Mouse (Mus musculus) adrenal gland, postnatal 36 days (tissue): ENCODE measurements around the gene Nmnat3. TPM values are rescaled to one million over a fixed set of nuclear protein-coding genes. Genes with fewer than 3 reads are reported as not detected.

Experiments
- DNase-seq, 2 experiments: peaks; one replicate each; pipeline ENCODE4 v3.0.0; 2021; ENCODE audit warnings: mixed read lengths in 1 of 2
- total RNA-seq, 2 experiments: library from RNA; stranded (reverse); gene quantifications; 2 replicates each; pipeline ENCODE4 v1.2.3; 2021

Gene Nmnat3
- total RNA-seq, 2 experiments from 2014 or later: 15.8 to 16.9 TPM

DNA sequence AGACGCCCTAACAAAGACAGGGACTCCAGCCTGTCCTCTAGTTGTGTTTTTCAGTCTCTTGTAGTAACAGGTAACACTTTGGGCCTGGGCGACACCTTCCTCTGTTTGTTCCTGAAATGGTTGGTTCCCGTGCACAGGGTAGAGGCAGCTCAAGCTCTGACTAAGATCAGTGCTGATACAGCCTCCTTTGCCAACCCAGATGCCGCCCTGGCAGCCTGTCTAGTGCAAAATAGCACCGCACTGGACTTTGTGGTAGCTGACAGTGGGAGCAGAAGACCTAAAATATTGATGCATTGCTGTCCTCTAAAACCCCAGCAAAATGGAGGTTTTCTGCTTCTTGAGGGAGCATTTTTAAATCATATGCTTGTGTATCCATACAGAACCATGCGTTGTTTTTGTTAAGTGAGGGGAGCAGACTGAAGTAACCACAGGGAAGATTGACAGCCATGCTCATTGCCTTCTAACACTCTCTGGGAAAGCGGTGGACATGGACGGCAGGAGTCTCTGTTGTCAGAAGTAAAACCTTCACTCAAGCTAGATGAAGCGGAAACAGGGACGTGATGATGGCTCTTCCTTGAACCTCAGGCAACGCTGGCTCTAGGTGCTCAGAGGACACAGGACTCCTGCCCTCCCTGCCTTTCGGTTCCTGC is 24.2 kb downstream of the Nmnat3 start:
- no peak for DNase-seq

DNA sequence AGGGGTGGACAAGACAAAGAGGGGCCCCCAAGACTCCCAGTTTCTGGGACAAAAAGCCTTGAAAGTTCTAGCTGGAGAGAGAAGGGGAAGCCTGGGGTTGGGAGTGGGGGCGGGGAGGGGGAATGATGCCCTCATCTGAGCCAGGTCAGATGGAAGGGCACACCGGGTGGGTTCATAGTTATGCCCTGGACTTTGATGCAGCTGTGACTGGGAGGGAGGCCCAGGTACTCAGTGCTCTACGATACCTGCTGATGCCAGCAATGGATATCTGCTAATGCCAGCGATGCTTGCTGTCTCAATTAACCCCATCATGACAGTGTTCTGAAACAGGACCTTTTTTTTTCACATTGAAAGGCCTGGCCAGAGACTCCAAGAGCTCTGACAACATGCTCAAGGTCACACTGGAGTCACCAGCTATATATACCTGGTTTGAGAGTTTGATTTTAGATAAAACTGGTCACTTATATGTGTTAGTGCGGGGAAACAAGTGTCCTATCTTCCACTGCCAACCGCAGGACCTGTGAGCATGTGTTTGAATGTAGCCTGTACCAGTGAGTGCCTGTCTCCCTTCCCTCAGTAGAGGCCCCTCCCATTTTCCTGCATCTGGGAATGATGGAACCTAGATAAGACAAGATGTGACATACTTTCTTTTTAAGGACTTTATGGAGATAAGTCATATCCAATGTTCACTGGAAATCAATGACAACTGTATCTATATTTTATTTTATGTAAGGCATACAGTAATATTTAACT is 25.6 kb downstream of the Nmnat3 start:
- no peak for DNase-seq

GRCm38 (mm10) chr9:98313587-98313986 is 26.4 kb downstream of the Nmnat3 start:
- DNase-seq: no peak

DNA sequence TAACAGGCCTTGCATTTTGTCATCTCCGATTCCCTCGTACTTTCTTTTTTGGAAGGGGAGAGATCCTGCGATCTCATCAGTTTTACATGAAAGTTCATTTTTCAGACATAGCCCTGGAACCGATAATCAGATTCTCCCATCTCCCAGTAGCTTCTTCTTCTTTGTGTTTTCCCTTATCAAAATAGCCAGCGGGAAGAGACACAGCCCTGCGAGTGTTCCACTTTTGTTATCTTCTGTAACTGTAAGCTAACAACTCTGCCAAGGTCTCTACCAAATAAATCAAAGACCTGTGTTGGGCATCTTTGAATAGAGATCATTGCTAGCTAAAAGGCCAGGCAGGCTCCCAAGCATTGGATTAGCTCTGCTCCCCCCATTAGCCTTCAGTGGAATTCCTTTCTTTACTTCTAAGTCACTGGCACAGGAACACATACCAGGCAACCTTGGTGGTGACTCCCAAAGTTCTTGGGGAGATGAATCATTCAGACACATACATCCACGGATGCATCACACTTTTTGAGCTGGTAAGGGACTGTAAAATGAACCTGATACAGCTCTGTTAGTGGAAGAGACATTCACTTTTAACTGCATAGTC is 26.9 kb downstream of the Nmnat3 start:
- peak; percentile 26 for DNase-seq

- no peak for DNase-seq
Measured at GRCm38 (mm10) chr9:98317897-98318296, 30.7 kb downstream of the Nmnat3 start.

GRCm38 (mm10) chr9:98318875-98319274 is 31.6 kb downstream of the Nmnat3 start:
- DNase-seq: no peak

DNA sequence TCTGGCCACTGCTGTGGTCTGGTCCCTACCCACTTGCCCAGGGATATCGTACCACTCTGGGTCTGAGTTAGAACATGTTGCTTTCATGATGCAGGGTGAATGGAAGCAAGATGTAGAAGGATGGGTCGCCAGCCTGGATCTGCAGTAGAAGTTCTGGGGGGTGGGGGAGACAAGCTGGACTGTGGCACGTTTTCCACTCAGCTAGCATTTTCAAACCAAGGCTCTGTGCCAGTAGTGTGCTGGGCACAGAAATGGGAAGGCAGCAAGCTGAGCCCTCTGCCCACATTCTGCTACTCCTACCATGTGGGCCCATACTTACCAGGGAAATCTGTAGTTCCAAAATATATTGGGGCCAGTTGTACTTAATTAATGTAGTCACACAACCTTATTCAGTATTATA is 33.5 kb downstream of the Nmnat3 start:
- DNase-seq: no peak

DNA sequence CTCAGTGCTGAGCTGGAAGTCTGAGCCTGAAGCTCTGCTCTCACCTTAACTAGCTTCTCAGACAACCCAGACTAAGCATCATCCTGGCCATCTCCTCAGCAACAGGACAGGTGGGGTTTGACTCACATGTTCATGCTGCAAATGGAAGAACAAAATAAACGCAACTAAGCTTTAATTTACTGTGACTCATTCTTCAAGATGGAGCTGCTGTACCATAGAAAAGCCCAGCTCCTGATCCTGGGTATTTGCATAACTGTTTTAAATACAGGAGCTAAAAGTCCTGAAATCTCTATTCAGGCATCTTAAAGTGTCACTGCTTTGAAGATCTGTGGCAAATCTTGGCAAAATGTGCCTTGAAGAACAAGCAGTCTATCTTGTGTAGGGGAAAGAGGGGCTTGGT is 38.9 kb downstream of the Nmnat3 start:
- DNase-seq: no peak

DNA sequence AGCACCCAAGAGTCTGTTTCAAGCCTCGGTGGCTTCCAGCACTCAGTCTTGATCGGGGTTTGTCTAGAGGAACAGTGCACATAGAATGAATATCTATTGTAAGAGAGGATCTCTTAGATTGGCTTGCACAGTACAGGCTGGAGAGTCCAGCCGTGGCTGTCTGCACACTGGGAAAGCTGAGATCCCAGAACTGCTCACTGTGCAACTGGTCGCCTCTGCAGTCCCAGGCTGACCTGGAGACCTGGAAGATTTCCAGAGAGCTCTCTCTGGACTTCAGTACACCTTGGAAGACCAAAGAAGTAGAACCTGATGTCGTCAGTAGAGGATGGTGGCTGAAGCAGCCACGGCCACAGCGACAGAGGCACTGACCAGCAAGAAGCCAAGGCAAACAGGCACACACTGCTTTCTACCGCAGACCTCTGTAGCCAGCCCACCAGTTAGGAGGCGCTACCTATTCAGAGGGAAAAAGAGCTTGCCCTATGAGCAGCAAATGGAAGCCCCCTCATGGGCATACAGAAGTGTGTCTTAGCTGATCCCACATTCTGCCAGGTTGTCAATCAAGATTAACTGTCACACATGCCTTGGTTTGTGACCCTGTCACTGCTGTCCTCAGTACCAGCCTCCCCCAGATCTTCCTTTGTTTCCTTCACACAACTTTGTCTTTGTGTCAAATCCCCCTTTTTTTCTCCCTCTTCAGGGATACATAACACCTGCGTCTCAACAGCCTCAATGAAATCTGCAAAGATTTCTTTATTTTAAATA is 41.4 kb downstream of the Nmnat3 start:
- no peak for DNase-seq

GRCm38 (mm10) chr9:98329274-98330105 is 42.3 kb downstream of the Nmnat3 start:
- peak; percentile 15 to 28 for DNase-seq

GRCm38 (mm10) chr9:98333219-98333754 is 46.1 kb downstream of the Nmnat3 start:
- DNase-seq: no peak

DNA sequence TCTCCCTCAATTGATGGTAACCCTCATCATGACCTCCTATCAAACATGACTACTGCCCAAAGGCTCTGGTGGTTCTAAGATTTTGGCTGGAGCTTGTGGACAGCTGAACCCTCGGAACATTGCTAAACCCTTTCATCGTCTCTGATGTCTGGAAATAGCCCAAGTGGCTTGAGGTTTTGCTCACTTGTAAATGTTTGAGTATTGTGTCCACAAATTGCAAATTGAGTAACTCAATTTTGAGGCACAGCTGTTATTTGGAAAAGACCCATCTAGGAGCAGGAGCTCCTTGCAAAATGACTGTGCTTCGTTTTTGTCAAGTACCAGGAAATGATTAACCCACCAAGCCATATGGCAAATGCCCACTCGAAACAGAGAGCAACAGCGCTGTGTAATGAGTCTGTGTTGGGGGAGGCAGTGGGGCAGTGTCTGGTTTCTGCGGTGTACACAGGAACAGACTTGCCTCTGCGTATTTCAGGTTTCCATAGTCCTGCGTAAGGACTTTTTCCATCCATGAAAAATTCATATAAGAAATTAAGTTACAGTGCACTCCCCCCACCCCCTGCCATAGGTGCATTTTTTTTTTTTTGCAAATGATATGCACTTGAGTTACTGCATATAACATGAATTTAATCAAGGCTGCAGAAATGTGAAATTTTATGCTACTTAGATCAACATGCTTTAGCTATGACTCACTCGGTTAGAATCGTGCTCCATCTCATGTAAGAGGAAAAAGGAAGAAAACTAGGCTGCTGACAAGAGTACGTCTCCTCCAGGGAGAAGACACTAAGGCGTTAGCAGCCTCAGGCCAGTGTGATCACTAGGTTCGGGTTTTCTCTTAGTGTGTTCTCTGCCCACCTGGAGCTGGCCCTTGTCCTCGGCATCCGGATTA is 50.9 kb downstream of the Nmnat3 start:
- DNase-seq: no peak

GRCm38 (mm10) chr9:98339971-98340370 is 52.7 kb downstream of the Nmnat3 start:
- DNase-seq: no peak

GRCm38 (mm10) chr9:98340427-98340826 is 53.2 kb downstream of the Nmnat3 start:
- no peak for DNase-seq

DNA sequence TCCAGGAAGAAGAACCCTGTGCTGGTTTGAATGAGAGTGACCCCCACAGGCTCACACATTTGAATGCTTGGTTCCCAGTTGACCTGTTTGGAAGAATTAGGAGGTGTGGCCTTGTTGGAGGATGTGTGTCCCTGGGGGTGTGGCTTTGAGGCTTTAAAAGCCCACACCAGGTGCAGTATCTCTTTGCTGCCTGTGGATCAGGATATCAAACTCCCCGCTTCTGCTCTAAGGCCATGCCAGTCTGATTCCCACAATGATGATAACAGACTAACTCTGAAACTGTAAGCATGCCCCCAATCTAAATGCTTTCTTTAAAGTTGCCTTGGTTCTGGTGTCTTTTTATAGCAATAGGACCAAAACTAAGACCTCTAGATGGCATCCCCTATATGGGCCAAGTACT is 58.6 kb downstream of the Nmnat3 start:
- no peak for DNase-seq

GRCm38 (mm10) chr9:98346240-98346639 is 59.0 kb downstream of the Nmnat3 start:
- no peak for DNase-seq

- DNase-seq: no peak
Measured at GRCm38 (mm10) chr9:98347021-98347420, 59.8 kb downstream of the Nmnat3 start.

- no peak for DNase-seq
Measured at GRCm38 (mm10) chr9:98350318-98351144, 63.3 kb downstream of the Nmnat3 start.

- DNase-seq: no peak
Measured at GRCm38 (mm10) chr9:98352332-98352731, 65.1 kb downstream of the Nmnat3 start.
